Mouse (Mus musculus): ENCODE results near the gene Pias3. TPM values are rescaled to one million over a fixed set of nuclear protein-coding genes. Genes with fewer than 3 reads are reported as not detected.

Gene Pias3
- polyA plus RNA-seq, 1 experiment from 2014 or later: 7.2 TPM

Other genes starting within 250 kb of the Pias3 start
- gene BC107364, start 244.1 kb upstream of the Pias3 start, polyA plus RNA-seq (2015; fragmentation: Nextera tagmentation; extraction: Ambion mirVana): not detected in 2 replicates
- 9.2 and 12.0 TPM in 2 replicates for gene Hfe2, start 171.2 kb upstream of the Pias3 start, polyA plus RNA-seq (2015; fragmentation: Nextera tagmentation; extraction: Ambion mirVana)
- 49.3 and 51.2 TPM in 2 replicates for gene Txnip, start 138.4 kb upstream of the Pias3 start, polyA plus RNA-seq (2015; fragmentation: Nextera tagmentation; extraction: Ambion mirVana)
- gene Gm16253, start 119.4 kb upstream of the Pias3 start, polyA plus RNA-seq (2015; fragmentation: Nextera tagmentation; extraction: Ambion mirVana): 0.48 and 0.55 TPM in 2 replicates
- 10.8 and 12.2 TPM in 2 replicates for gene Polr3gl, start 102.2 kb upstream of the Pias3 start, polyA plus RNA-seq (2015; fragmentation: Nextera tagmentation; extraction: Ambion mirVana)
- gene Ankrd34a, start 99.7 kb upstream of the Pias3 start, polyA plus RNA-seq (2015; fragmentation: Nextera tagmentation; extraction: Ambion mirVana): 0.09 and 0.15 TPM in 2 replicates
- 0.49 and 0.68 TPM in 2 replicates for gene Lix1l, start 95.2 kb upstream of the Pias3 start, polyA plus RNA-seq (2015; fragmentation: Nextera tagmentation; extraction: Ambion mirVana)
- 48.1 and 48.4 TPM in 2 replicates for gene Rbm8a, start 66.5 kb upstream of the Pias3 start, polyA plus RNA-seq (2015; fragmentation: Nextera tagmentation; extraction: Ambion mirVana)
- 14.5 and 15.3 TPM in 2 replicates for gene Pex11b, start 61.0 kb upstream of the Pias3 start, polyA plus RNA-seq (2015; fragmentation: Nextera tagmentation; extraction: Ambion mirVana)
- 0.02 TPM in 1 of 2 replicates, not detected in the other for gene Gm42957, start 60.9 kb upstream of the Pias3 start, polyA plus RNA-seq (2015; fragmentation: Nextera tagmentation; extraction: Ambion mirVana)
- gene Itga10, start 50.8 kb upstream of the Pias3 start, polyA plus RNA-seq (2015; fragmentation: Nextera tagmentation; extraction: Ambion mirVana): 0.17 and 0.18 TPM in 2 replicates
- gene Ankrd35, start 26.3 kb upstream of the Pias3 start, polyA plus RNA-seq (2015; fragmentation: Nextera tagmentation; extraction: Ambion mirVana): 0.22 and 0.28 TPM in 2 replicates
- gene Nudt17, start 12.2 kb downstream of the Pias3 start, polyA plus RNA-seq (2015; fragmentation: Nextera tagmentation; extraction: Ambion mirVana): 0.62 and 0.81 TPM in 2 replicates
- 19.4 and 19.5 TPM in 2 replicates for gene Polr3c, start 31.2 kb downstream of the Pias3 start, polyA plus RNA-seq (2015; fragmentation: Nextera tagmentation; extraction: Ambion mirVana)
- gene Rnf115, start 31.3 kb downstream of the Pias3 start, polyA plus RNA-seq (2015; fragmentation: Nextera tagmentation; extraction: Ambion mirVana): 24.9 and 28.5 TPM in 2 replicates
- 30.3 and 33.5 TPM in 2 replicates for gene Pdzk1, start 132.9 kb downstream of the Pias3 start, polyA plus RNA-seq (2015; fragmentation: Nextera tagmentation; extraction: Ambion mirVana)
- 0.22 and 0.27 TPM in 2 replicates for gene Cd160, start 133.0 kb downstream of the Pias3 start, polyA plus RNA-seq (2015; fragmentation: Nextera tagmentation; extraction: Ambion mirVana)
- gene Gja5, start 208.3 kb downstream of the Pias3 start, polyA plus RNA-seq (2015; fragmentation: Nextera tagmentation; extraction: Ambion mirVana): 2.9 and 3.0 TPM in 2 replicates
- gene Gpr89, start 209.0 kb downstream of the Pias3 start, polyA plus RNA-seq (2015; fragmentation: Nextera tagmentation; extraction: Ambion mirVana): 19.1 and 22.7 TPM in 2 replicates
- gene Gja8, start 229.6 kb downstream of the Pias3 start, polyA plus RNA-seq (2015; fragmentation: Nextera tagmentation; extraction: Ambion mirVana): not detected in 2 replicates

All from liver, embryonic 16.5 days (tissue).